Mouse (Mus musculus) gastrocnemius, adult 18-20 months (tissue): ENCODE results near the gene Zfp770. TPM values are rescaled to one million over a fixed set of nuclear protein-coding genes. Genes with fewer than 3 reads are reported as not detected.

Source experiments
- DNase-seq: peaks from one replicate; pipeline ENCODE4 v3.0.0; 2021; ENCODE audit warnings: low spot score
- microRNA-seq: library from miRNA; unstranded; fragments of <30 nt; microRNA quantifications from one replicate; pipeline ENCODE4 v1.2.0, GENCODE M21; 2021
- total RNA-seq, 2 experiments: library from RNA; stranded (reverse); gene quantifications; 2 replicates each; pipeline ENCODE4 v1.2.3; 2021

Gene Zfp770
- total RNA-seq, 2 experiments from 2014 or later: 18.4 to 24.4 TPM

DNA sequence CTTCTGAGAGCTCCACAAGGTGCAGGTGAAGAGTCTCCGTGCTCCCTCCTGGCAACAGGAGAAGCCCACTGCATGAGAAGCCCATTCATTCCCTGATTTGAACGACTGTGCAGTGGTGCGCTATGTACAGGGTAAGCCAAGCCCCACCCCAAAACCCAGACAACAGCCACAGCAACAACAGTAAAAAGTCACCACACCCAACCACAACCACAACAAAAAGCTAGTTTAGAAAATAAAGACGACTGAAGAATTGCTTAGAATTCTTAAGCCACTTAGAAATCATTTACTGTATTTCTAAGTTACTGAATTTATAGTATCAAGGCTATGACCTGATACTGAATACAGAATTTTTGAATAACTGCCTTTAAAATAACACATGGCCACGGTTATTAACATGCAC is 56.4 kb downstream of the Zfp770 start:
- DNase-seq: no peak

DNA sequence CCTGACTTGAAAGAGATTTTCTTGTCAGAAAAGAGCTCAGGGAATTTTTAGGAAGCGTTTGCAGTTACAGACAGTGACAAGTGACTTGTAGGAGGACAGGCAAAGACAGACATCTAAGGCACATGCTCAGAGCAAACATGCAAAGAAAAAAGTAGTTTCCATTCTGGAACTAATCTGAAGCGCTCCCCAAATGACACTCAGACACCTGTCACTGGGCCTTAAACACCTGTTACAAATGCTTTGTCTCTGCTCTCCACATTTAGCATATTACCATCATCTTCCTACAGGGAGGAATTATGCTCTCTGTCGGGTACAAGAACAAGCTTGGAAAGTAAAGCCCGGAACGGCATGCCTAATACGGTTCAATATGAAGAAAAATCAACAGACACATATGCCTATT is 57.4 kb downstream of the Zfp770 start:
- DNase-seq: no peak

Small RNA genes within 50 kb of the gene (microRNA-seq; reads per million reads assigned to microRNA genes)
- not detected for gene Mir7002

Other genes starting within 250 kb of the Zfp770 start
- not detected for gene Gjd2, start 187.8 kb downstream of the Zfp770 start, total RNA-seq
- gene Actc1, start 147.9 kb downstream of the Zfp770 start, total RNA-seq: 10 to 100 TPM; 41.9 to 84.4 TPM
- gene Aqr, start 14.4 kb downstream of the Zfp770 start, total RNA-seq: 10 to 100 TPM; 11.8 to 12.0 TPM